Mouse (Mus musculus) gonadal fat pad, adult 2 months (tissue): ENCODE measurements around the gene Hic2. TPM values are rescaled to one million over a fixed set of nuclear protein-coding genes. Genes with fewer than 3 reads are reported as not detected.

Source experiments
- DNase-seq: peaks from one replicate; pipeline ENCODE4 v3.0.0-alpha.2; 2012; ENCODE audit warnings: low read depth
- polyA plus RNA-seq: library from polyadenylated mRNA; depleted of rRNA; stranded (reverse); fragments of >200 nt; gene quantifications from 2 replicates; pipeline ENCODE4 v1.2.3, GENCODE M21; 2012

The Hic2 gene
- polyA plus RNA-seq, 1 experiment = 2.6 TPM

DNA sequence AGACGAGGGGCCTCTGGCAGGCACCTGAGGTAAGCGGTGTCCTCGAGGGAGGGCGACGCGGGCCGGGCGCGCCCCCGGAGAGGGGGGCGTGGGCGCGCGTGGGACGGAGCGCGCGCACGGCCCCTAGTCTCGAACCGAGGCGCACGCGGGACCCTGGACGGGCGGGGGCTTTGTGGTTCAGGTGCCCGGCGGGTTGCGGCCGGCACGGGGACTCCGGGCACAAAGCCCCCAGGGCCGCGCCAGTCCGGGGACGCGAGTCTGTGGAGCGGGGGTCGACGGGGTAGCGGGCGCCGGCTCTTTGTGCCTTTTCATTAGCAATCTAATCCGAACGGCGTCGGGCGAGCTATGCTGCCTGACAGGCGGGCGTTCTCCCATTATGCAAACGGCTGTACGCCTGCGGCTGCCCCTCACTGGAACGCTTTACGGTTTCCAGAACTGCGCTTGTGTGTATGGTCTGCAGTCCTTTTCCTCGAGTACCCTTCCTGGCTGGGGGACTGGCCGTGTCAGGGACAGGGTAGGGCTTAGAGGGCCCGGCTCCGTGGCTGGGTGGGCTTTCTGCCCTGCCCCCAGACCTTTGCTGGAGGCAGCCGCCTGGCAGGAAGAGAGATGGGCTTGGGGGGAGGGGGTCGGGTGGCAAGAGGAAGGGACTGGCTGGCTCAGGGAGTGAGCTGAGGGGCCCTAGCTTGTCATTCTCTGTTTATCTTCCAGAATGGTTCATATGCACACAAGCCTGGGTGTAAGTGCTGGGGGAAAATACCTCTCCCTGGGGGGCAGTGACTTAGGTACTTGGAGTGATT, 528 bp downstream of the Hic2 start:
- DNase-seq = no peak

DNA sequence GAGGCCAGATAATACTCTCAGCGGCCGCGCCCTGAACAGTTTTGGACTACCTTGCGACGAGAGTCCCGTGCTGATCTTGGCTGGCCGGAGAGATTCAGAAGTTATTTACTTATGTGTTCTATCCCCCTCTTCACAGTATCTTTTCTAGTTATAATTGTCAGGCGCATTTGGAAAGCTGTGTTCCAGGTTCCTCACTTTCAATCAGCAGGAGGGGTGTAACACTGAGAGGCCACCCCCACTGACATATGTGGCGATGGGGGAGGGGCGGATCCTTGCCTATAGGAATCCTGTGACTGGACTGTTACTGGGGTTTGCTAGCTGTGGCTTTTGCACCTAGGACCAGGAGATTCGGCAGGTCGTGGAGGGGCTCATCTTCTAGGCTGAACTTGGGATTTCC, 1.1 kb downstream of the Hic2 start:
- DNase-seq = no peak

DNA sequence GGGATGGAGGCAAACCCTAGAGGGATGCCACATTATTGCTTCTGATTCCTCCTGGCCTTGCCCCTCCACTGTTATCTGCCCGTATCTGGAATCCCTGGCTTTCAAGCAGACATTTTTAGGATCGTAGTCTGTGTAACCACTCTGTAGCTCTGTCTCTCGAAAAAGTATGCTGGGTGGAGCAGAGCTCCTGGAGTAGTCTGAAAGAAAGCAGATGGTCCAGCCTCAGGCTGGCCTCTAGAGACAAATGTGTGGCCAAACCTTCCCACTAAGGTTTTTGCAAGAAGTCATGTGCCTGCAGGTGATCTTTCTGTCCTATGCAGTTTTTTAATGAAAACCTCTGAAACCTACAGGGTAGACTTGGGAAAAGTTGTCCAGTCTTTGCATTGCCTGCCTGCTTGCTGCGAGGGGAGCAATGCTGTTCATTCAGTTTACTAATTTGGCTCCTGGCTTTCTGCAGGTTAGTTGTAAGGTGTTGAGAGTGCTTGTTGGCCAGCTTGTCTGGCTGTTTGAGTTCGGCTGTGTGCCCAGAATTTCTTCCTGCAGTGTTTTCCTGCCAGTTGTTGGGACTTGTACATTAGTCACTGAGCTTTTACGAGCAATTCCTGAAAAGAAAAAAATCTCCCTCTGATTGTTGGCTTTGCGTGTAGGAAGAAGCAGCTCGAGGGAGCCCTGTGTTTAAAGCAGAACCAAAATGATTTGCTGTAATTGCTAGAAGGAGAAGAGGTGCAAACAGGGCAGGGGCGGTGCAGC, 1.7 kb downstream of the Hic2 start:
- DNase-seq = peak; percentile 87

DNA sequence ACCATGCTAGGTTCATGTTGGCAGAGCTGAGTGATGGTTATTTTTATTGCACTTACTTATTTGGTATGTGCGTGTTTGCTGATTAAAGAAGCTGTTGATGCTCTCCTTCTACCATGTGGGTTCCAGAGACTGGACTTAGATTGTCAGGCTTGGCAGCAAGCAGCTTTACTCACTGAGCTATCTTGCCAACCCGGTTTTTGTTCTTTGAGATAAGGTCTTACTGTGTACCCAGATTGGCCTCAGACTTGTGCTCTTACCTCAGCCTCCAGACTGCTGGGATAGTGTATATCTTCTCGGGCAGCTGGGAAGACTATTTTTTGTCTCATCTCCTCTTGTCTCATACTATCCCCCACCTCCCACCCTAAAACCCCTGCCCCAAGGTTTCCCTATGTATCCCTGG, 4.3 kb downstream of the Hic2 start:
- no peak for DNase-seq

DNA sequence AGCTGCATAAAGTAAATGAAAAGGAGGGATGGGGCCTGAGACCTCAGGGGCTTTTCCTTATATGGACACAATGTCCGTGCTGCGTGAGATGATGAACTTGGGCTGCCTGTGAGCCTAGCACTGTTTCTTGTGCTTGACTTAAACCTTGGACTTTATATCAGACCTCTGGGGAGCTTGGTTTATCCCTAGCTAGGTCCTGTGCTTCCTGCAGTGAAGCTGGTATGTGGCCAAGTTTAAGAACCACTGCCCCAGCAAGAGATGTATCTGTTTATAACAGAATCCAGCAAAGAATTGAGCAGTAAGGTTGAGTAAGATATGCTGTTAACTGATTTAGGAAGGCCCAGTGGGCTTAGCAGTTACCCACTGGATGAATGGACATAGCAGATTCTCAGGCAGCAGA, 6.0 kb downstream of the Hic2 start:
- no peak for DNase-seq

DNA sequence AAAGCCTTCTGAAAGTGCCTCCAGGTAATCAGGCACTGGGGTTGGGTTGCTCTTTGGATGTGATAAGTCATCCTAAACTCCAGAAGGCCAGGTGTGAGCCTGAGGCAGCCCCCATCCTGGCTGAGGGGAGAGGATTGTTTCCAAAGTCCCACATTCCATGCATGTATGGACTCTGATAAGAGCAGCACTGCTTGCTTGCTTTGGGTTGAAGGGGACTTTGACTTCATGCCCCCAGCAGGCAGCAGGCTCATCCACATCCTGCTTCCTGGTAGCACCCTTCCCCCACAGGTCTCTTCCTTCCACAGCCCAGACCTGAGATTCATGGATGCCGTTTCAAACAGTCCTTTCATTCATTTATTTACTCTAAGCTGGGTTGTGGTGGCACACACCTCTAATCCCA, 10.4 kb downstream of the Hic2 start:
- DNase-seq = no peak

DNA sequence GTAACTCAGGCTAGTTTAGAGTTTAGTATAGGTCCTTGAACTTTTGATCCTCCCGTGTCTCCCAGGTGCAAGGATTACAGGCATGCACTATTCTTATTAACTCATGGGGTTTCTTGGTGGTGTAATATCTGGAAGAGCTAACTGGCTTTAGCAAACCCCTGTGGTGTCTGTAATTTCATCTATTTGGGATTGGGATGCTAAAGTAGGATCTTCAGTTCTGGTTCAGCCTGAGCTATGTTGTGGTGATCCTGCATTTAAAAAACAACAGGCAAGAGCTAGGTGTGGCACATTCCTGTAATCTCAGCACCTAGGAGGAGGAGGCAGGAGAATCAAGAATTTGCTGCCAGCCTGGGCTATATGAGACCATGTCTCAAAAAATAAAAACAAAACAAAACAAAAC, 11.6 kb downstream of the Hic2 start:
- DNase-seq = no peak

DNA sequence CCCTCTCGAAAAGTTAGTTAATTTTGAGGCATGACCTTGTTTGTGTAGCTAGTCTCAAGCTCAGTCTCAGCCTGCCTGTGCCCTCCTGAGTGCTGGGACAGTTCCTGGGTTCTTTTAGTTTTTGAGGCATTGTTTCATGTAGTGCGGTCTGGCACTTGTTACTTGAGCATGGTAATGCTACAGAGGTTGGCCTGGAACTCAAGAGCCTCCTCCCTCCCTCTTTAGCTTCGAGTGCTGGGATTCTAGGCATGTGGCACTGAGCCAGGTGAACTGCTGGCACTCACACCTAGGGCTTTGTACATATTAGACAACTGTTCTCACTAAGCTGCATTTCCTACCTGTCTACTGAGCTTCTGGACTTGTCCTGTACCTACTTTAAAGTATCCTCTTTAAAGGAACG, 14.4 kb downstream of the Hic2 start:
- DNase-seq = no peak

DNA sequence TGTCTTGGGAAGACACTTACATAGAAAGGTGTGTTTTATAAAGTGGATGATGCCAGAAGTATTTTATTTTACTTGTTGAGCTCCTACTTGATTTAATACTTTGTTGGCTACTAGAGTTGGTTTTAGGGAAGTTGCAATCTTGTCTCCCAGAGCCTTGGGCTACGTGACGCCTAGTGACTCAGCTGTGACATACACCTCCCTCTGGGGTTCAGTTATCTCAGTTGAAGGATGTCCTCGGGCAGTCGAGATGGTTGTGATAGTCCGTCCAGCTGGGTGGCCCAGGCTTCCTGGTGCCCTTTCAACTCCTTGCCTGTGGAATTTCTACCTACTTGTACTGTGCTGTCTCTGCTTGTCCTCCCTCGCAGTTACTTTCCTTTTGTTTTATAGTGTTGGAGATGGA, 15.8 kb downstream of the Hic2 start:
- no peak for DNase-seq

DNA sequence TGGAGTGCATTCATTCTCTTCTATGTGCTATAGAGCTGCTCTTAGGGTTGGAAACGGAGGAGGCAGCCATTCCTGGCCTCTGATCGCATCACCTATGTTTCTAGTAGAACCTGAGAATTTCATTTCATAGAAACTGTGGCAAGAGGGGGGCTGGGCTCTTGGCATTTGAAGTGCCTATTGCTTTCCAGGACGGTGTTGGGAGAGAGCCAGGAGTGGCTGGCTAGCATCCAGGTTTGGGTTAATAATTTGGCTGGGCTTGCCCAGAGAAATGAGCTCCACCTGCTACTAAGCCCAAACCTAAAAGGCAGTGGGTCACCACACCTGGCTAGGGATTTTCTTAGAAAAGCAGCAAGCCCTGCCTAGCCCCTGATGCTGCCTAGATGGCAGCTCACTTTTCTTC, 18.2 kb downstream of the Hic2 start:
- DNase-seq = no peak

DNA sequence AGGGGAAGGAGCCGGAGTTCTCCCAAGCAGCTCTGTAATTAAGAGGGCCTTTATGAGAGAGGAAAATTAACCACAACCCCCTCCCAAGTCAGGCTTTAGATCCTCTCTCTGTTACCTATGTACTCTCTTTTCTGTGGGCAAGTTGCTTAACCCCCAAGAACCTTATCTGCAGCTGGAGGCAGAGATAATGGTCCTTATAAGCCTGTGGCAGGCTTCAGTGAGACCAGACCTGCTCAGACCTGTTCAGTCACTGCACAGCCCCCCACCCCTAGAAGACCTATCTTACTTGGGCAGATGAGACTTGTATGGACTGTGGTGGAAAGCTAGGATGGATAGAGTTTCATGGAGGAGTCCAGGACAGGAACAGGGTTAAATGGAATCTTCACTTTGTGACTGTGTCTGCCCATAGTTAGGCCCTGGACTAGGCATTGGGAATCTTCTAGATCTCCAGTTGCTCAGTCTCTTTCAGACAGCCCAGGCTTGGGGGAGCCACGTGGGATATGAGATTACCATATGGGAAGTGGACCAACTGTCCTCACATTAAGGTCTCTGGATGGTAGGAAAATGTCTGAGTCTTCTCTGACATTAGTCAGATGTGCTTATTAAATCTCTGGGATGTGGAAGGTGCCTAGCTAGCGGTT, 18.8 kb downstream of the Hic2 start:
- DNase-seq = no peak

DNA sequence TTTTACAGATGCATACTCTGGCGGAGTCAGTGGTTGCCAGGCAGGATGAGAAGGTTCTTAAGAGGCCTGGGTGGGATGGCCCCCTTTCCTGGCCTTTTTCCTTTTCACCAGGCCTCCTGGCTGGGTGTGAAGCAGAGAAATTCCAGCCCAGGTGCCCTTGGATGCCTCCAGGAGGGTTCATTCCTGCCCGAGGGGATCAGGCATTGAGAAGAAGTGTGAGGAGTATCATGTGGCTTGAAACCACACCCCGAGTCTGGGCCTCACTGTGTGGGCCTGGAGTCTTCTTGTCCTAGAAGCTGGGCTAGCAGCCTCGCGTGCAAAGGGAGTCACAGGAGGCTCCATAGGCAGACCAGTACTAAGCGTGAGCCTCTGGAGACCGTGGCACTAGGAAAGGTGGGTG, 19.5 kb downstream of the Hic2 start:
- no peak for DNase-seq

DNA sequence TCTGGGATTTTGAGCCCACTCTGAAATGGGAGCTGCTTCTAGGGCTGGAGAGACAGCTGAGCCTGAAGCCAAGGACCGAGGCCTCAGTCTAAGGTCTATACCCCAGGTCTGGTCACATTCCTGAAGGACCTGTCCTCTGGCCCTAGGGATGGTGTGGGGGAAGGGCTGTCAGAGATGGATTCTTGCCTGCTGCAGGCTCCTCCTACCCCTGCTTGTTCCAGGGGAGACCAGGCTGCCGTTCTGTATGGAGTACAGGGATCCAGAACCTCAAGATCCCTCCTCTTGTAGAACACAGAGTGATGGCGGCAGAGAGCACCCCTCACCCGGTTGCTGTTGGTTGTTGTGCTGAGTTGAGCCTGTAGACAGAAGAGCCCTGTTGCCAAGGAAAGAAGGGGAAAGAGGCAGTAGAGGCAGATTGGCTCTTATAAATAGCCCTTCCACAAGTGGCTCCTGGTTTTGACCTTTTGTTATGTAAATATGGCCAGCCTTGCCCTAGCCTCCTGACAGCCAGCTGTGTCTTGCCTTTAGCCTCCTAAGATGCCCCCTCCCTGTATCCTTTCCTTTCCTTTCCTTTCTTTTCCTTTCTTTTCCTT, 20.7 kb downstream of the Hic2 start:
- no peak for DNase-seq

DNA sequence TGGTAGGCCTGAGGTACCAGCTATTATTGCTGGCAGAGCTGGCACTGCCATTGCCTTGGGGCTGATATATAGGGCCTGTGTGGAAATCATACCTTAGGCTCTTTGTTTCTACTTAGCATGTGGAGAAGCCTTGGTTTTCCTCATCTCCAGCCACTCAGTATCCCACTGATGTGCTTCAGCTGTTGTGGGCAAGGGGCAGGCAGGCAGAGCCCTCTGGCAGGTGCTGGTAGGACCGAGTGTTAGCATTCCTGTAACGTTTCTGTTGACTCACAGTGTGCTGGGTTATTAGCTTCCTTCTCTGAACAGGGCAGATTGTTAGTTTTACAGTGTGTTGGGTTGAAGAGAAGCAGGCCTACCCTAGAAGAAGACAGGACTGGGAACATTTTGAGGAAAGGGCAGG, 21.9 kb downstream of the Hic2 start:
- DNase-seq = no peak

DNA sequence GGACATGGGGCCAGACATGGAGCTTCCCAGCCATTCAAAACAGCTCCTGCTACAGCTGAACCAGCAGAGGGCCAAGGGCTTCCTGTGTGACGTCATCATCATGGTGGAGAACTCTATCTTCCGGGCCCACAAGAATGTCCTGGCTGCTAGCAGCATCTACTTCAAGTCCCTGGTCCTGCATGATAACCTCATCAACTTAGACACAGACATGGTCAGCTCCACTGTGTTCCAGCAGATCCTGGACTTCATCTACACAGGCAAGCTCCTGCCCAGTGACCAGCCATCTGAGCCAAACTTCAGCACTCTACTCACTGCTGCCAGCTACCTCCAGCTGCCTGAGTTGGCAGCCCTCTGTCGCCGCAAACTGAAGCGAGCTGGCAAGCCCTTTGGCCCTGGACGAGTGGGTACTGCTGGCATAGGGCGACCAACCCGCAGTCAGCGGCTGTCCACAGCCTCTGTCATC, 24.0 kb downstream of the Hic2 start:
- no peak for DNase-seq

DNA sequence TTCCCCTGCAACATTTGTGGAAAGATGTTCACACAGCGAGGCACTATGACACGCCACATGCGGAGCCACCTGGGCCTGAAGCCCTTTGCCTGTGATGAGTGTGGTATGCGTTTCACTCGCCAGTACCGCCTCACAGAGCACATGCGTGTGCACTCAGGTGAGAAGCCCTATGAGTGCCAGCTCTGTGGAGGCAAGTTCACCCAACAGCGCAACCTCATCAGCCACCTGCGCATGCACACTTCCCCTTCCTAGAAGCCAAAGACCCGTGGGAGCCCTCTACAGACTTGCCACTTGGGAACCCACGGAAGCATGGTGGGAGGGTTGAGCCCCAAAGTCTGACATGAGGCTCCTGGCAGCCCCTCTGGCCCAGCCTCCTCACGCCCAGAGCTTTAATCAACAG, 25.5 kb downstream of the Hic2 start:
- DNase-seq = no peak

DNA sequence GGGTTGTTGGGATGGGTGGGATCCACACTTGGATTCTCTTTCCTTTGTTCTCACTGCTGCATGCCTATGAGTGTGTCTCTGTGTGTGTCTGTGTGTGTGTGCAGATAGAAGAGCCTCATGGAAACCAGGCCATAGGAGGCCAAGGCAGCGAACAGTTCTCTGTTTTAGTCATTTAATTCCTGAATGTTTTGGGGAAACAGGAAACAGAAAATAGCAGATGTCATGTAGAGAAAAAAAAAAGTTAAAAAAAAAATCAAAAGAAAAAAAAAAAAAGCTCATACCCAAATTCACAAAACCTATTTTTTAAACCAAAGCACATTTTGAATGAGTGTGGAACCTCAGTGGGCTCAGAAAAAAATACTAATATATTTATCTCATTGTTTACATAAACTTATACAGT, 28.0 kb downstream of the Hic2 start:
- no peak for DNase-seq

DNA sequence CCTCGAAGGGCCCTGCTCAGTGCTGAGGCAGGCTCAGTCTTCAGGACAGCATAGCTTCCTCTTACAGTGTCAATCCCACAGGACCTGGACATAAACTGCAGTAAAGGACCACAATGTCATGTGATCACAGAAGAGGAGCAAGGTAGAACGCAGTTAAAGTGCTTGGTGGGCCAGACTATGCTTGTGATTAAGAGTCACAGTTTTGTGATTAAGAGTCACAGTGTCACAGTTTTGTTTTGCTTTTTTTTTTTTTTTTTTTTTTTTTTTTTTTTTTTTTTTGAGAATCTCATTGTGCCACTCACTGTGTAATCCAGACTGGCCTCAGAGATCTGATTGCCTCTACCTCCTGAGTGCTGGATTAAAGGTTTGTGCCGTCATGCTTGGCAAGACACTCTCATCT, 32.7 kb downstream of the Hic2 start:
- DNase-seq = no peak

DNA sequence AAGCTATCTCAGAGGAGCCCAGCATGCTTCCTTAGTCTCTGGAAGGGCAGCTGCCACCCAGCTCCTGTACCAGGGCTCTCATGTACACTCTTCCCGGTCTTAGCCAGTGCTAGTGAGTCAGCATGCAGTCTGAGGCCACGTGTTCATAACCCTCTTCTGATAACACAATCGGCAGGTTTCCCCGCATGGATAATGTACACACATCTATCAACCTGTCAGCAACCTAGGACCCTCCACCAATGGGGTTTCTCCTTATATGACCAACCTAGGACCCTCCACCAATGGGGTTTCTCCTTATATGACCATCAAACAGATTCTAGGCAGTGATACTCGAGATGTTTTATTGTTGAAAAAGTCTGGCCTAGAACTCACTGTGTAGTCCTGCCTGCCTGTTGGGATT, 34.6 kb downstream of the Hic2 start:
- DNase-seq = no peak

DNA sequence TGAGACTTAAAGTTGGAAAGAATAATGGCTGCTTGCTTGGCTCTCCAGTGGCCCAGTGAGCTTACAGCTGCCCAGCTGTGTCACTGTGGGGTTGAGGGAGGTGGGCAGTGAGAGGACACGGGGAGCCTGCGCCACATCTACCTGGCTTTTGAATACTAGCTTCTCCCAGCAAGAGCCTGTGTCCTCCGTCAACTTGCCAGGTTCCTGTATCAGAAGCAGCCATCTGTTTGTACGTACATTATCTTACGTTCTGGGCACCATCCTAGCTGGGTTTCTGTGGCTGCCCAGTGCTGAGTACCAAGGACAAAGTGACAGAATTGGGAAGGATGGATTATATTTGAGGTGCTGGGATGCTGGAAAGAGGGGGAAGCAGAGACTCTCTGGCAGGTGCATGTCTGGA, 36.5 kb downstream of the Hic2 start:
- no peak for DNase-seq

DNA sequence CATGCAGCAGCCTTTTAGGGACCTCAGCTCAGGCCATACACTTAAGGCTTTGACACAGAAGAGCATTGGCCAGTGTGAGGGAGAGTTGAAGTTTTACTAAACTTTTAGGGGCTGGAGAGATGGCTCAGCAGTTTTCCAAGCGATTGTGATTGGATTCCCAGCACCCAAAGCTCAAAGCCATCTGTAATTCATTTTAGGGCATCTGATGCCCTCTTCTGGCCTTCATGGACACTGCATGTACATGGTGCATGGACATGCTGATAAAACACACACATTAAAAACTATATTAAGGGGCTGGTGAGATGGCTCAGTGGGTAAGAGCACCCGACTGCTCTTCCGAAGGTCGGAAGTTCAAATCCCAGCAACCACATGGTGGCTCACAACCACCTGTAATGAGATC, 37.8 kb downstream of the Hic2 start:
- no peak for DNase-seq

DNA sequence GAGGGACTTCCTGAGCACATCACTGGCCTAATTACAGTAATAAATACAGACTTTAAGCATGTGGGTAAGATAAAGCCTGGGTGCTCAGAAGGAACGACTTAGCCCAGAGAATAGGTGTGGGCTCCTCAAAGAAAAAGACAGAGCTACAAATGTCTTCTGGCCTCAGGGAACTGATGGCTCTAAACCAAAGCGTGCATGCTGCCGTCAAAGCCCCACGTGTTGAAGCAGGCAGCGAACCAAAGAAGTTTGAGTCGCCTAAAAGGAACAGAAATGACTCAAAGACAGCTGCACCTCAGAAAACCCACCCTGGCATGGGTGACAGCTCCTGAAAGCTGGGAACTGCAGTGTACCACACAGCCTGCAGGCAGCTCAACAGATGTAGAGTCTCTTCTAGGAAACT, 38.5 kb downstream of the Hic2 start:
- DNase-seq = no peak

DNA sequence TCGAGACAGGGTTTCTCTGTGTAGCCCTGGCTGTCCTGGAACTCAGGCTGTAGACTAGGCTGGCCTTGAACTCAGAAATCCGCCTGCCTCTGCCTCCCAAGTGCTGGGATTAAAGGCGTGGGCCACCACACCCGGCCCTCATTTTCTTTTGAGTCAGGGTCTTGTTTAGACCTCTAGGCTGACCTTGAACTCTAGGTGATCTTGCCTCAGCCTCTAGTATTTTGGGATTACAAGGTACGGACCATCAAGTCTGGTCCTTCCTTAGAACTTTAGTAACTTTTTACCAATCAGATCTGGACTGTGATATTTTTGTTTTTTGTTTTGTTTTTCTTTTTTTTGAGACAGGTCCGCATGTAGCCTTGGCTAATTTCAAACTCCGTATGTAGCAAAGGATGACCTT, 42.3 kb downstream of the Hic2 start, which contains the start of gene Tmem191c:
TSS of gene Tmem191c (plus strand) at position 357 of the 400 bp plus-strand sequence.
- no peak for DNase-seq
